Comparison of ENCODE assay signal across 10 mouse cellular contexts in genomic region chr11:105021071-105021470, GRCm38 (mm10). TPM values are rescaled to one million over a fixed set of nuclear protein-coding genes. Genes with fewer than 3 reads are reported as not detected.
A peak's percentile ranks its signal among the peaks of the same experiment; 100 is the strongest.
DNase-seq lines count a peak whose midpoint lies in the region; ATAC-seq and TF ChIP-seq lines count a peak whose summit lies in the region.
"Had no signal": no experiment of that assay in that cellular context is flagged by ENCODE, and none has a peak within 500 bp of the region (broad histone marks: within the 10 kb centered on the region; RNA-seq: fewer than 3 reads in every experiment).

No protein-coding gene starts in this region.

- H3K4me2 ChIP-seq in hindbrain, postnatal 0 days (ENCODE audit: low read depth, low read length) = no peak overlapping the region
- no peak overlapping the region for H3K4me2 ChIP-seq in hindbrain, embryonic 12.5 days (replicated peaks)
- H3K4me2 ChIP-seq: hindbrain, embryonic 15.5 days had no signal

- no peaks in the 10 kb centered on the region for H3K27me3 ChIP-seq in hindbrain, postnatal 0 days (ENCODE audit: insufficient read depth, low read length)
- H3K27me3 ChIP-seq in hindbrain, embryonic 12.5 days = no peaks in the 10 kb centered on the region
- H3K27me3 ChIP-seq in Patski = peaks cover 10% of the 10 kb centered on the region
- H3K27me3 ChIP-seq: hindbrain, embryonic 15.5 days had no signal

- H3K36me3 ChIP-seq in hindbrain, postnatal 0 days (ENCODE audit: insufficient read depth, low read length) = no peaks in the 10 kb centered on the region
- H3K36me3 ChIP-seq in hindbrain, embryonic 12.5 days = no peaks in the 10 kb centered on the region
- H3K36me3 ChIP-seq: hindbrain, embryonic 15.5 days had no signal

- CTCF ChIA-PET in Patski (lab: Charles Lee) = no interaction called here

- ATAC-seq in hindbrain, postnatal 0 days = no peak
- ATAC-seq in hindbrain, embryonic 12.5 days (ENCODE audit: low FRiP score) = no peak
- ATAC-seq in Patski = no peak
- no peak for ATAC-seq in monocyte, adult 5-6 weeks (replicated peaks; ENCODE audit: insufficient number of reproducible peaks, low FRiP score, low TSS enrichment, poor library complexity, severe bottlenecking)

- whole genome bisulfite sequencing in hindbrain, postnatal 0 days = 79% methylated on average over 7 of the region's 7 CpGs
- WGBS in hindbrain, embryonic 12.5 days = 81% methylated on average over 7 of the region's 7 CpGs

- peak; percentile 12 for DNase-seq in hindbrain, postnatal 0 days (ENCODE audit: low spot score)
- peak; percentile 4 to 11 for DNase-seq in B cell, adult 2 months
- no peak for DNase-seq in Patski (ENCODE audit: low read depth, low spot score)
- DNase-seq in kidney, postnatal 4 days = peak; percentile 3 to 6
- no peak for DNase-seq in heart, postnatal 4 days
- no peak for DNase-seq in cerebellum, postnatal 4 days (ENCODE audit: low spot score in 2 of 2)

- H3K9me3 ChIP-seq in hindbrain, postnatal 0 days (ENCODE audit: low read length) = no peaks in the 10 kb centered on the region
- H3K9me3 ChIP-seq in hindbrain, embryonic 12.5 days (replicated peaks) = no peaks in the 10 kb centered on the region
- H3K9me3 ChIP-seq: hindbrain, embryonic 15.5 days had no signal

- TF ChIP-seq CTCF in hindbrain, postnatal 0 days (IDR thresholded peaks at IDR 0.05; ENCODE audit: low read depth) = peak; percentile 34; the same call in 1 of the 2 replicates
- peak; percentile 63 for TF ChIP-seq CTCF in Patski (IDR thresholded peaks at IDR 0.05)

- POLR2A ChIA-PET in Patski (lab: Charles Lee) = no interaction called here

- in situ Hi-C loops in Patski (cut with MboI; ENCODE audit: low pct_unique_long_range_greater_than_20kb) = no loop called here

- no peak overlapping the region for H3K9ac ChIP-seq in hindbrain, postnatal 0 days (replicated peaks; ENCODE audit: low read length)
- no peak overlapping the region for H3K9ac ChIP-seq in hindbrain, embryonic 12.5 days
- H3K9ac ChIP-seq: hindbrain, embryonic 15.5 days had no signal

- no peak overlapping the region for H3K4me3 ChIP-seq in hindbrain, postnatal 0 days (ENCODE audit: low read length)
- H3K4me3 ChIP-seq in hindbrain, embryonic 12.5 days = no peak overlapping the region
- H3K4me3 ChIP-seq: hindbrain, embryonic 15.5 days; myocyte had no signal

- H3K27ac ChIP-seq in hindbrain, postnatal 0 days = no peak overlapping the region
- no peak overlapping the region for H3K27ac ChIP-seq in hindbrain, embryonic 12.5 days
- H3K27ac ChIP-seq: hindbrain, embryonic 15.5 days had no signal

- H3K4me1 ChIP-seq in hindbrain, postnatal 0 days (ENCODE audit: insufficient read depth, low read length) = no peaks in the 10 kb centered on the region
- H3K4me1 ChIP-seq in hindbrain, embryonic 12.5 days = no peaks in the 10 kb centered on the region
- H3K4me1 ChIP-seq: hindbrain, embryonic 15.5 days had no signal

RNA-seq across cellular contexts. Expression of gene Efcab3, which starts 42.3 kb away (rescaled TPM):
- total RNA-seq in hindbrain, postnatal 0 days (2014; rRNA removed) = not detected in 2 replicates
- polyA plus RNA-seq in hindbrain, postnatal 0 days (2015; fragmentation: Nextera tagmentation; extraction: Ambion mirVana) = 0.25 and 0.35 TPM in 2 replicates
- not detected in 2 replicates for polyA plus RNA-seq in hindbrain, embryonic 12.5 days (2016; fragmentation: Nextera tagmentation; extraction: Ambion mirVana)
- 0.22 TPM for polyA plus RNA-seq in Patski (2021)
- total RNA-seq in monocyte, adult 5-6 weeks (2017) = not detected in 3 replicates
- total RNA-seq in heart, postnatal 4 days (2021) = not detected
- polyA plus RNA-seq: myocyte had no signal

Comparison
In these comparisons a context has a peak if more than half of its experiments do, and no peak if none do; other contexts are left out.
1. DNase-seq: peak in hindbrain, postnatal 0 days (single experiment), B cell, adult 2 months (2 of 2) and kidney, postnatal 4 days (2 of 2); none in Patski (single experiment), heart, postnatal 4 days (single experiment) and cerebellum, postnatal 4 days (0 of 2).